Mouse (Mus musculus) G1E (cell line): ENCODE results near the gene Gm10803. TPM values are rescaled to one million over a fixed set of nuclear protein-coding genes. Genes with fewer than 3 reads are reported as not detected.

Experiments
- ATAC-seq: 2 replicates; pipeline ENCODE4 v1.8.0; 2016; ENCODE audit warnings: mild to moderate bottlenecking; ENCODE audit not compliant: insufficient number of reproducible peaks, poor library complexity, low FRiP score, severe bottlenecking; ENCODE audit errors: extremely low read depth
- DNase-seq: peaks from one replicate; pipeline ENCODE4 v3.0.0; 2012; ENCODE audit warnings: low spot score
- H3K27me3 ChIP-seq: 2 replicates; pipeline ENCODE4 v1.6.1; 2012; ENCODE audit warnings: mild to moderate bottlenecking, low read length, inconsistent platforms; ENCODE audit not compliant: insufficient read depth
- H3K36me3 ChIP-seq: replicated peaks from 2 replicates; pipeline ENCODE3; 2012; ENCODE audit warnings: mild to moderate bottlenecking, inconsistent platforms
- H3K4me1 ChIP-seq: 2 replicates; pipeline ENCODE4 v1.6.1; 2012; ENCODE audit warnings: low read depth, low read length, inconsistent platforms, mixed read lengths; ENCODE audit not compliant: insufficient read depth
- H3K4me3 ChIP-seq: 2 replicates; pipeline ENCODE4 v1.5.1; 2012; ENCODE audit warnings: low read depth, mild to moderate bottlenecking, inconsistent platforms, low read length, moderate library complexity, mixed read lengths
- H3K9me3 ChIP-seq: replicated peaks from 2 replicates; pipeline ENCODE4 v1.6.1; 2012; ENCODE audit warnings: inconsistent platforms
- CTCF ChIP-seq: IDR thresholded peaks from 2 replicates; pipeline ENCODE4 v1.5.1; 2012; ENCODE audit warnings: low read depth, low read length, inconsistent platforms, mixed read lengths
- GATA1 ChIP-seq: IDR thresholded peaks from 2 replicates; pipeline ENCODE4 v1.6.1; 2012; ENCODE audit warnings: borderline replicate concordance, low read length, inconsistent platforms, mixed read lengths
- GATA2 ChIP-seq: IDR thresholded peaks from 2 replicates; pipeline ENCODE4 v1.6.1; 2012; ENCODE audit warnings: low read depth, low read length, inconsistent platforms, borderline replicate concordance
- POLR2AphosphoS5 ChIP-seq: IDR thresholded peaks from 2 replicates; pipeline ENCODE4 v1.6.1; 2012; ENCODE audit warnings: low read depth, low read length, inconsistent platforms; ENCODE audit not compliant: insufficient replicate concordance
- TAL1 ChIP-seq: conservative IDR thresholded peaks from 2 replicates; pipeline ENCODE4 v1.6.1; 2012; ENCODE audit warnings: low read depth, low read length, inconsistent platforms, mixed read lengths
- polyA plus RNA-seq: library from polyadenylated mRNA; stranded (reverse); fragments of >175 nt; gene quantifications from 2 replicates; pipeline ENCODE4 v1.2.3, GENCODE M21; 2012
- total RNA-seq, 2 experiments: library from RNA; stranded (forward) in 1 of 2; stranded (reverse) in 1 of 2; fragments of 200-1000 nt in 1 of 2; fragments of >200 nt in 1 of 2; fragmentation: Nextera tagmentation in 1 of 2; gene quantifications; 2 replicates each; pipeline ENCODE4 v1.2.3; 2014 to 2017

Gm10803 gene
- total and polyA plus RNA-seq, 3 experiments = not detected

DNA sequence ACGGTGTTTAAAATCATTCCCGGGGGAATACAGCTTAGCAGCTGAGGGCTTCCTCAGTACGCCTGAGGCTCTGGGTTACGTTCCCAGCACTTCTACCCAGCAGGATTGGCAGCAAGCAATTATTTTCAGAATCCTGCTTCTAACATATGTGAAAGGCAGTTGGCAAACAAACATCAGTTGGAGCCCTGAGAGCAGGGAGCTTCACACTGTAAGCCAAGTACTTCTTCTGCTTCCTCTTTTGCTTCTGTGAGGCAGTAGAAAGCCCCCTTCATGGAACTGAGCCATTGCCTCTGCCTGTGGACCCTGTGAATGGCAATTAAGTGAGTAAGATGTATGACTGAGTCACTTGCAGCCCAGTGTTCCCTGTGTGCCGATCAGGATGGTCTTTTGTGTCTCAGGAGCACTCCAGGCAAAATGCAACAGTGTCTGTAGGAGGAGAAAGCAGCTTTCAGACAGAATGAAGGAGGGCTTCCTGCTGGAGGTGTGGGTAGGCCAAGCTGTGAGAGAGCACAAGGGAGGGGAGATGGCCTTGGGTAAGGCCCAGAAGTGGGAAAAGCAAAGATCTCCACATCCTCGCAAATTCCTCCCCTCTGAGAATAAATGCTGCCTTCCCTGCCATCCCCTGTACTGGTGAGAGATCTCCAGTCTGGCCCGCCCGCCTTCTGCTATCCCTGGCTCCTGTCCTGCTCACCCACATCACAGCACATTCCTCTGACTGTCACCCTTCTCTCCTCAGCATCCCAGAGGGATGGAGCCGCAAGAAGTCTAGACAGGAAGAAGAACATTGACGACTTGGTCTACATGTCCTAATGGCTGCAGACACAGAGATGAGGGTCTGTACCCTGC, 7.5 kb upstream of the Gm10803 start:
- H3K36me3 ChIP-seq = no peaks in the 10 kb centered on the region
- peaks cover 9% of the 10 kb centered on the region; the same call in 1 of the 2 replicates for H3K27me3 ChIP-seq
- H3K4me3 ChIP-seq = no peak overlapping the region
- no peak for ATAC-seq
- DNase-seq = no peak
- TF ChIP-seq GATA1 (no peak), CTCF (no peak), TAL1 (no peak), POLR2AphosphoS5 (no peak), GATA2 (no peak)
- H3K9me3 ChIP-seq = no peaks in the 10 kb centered on the region
- H3K4me1 ChIP-seq = no peaks in the 10 kb centered on the region

DNA sequence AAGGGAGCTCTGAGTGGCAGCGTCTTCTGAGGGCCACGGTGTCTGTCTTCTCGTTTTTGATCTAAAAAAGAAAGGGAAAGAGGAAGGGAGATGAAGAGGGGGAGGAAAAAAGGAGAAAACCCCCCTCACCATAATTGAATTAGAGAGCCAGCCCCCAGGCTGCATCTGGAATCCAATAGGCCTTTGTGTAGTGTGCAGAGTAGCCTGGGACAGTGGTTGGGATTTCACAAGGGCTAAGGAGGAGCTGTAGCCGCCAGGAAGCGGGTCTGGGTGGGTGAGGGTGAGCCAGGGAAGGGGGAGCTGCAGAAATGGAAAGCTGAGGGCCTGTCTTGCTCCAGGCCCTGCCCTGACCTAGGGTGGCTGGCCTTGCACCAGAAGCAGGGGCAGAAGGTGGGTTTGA, 6.5 kb upstream of the Gm10803 start:
- Histone ChIP-seq H3K4me1 (no peaks in the 10 kb centered on the region), H3K27me3 (peaks cover 9% of the 10 kb centered on the region; the same call in 1 of the 2 replicates)
- TF ChIP-seq GATA2 = no peak
- no peak for TF ChIP-seq GATA1
- no peak for TF ChIP-seq CTCF
- TF ChIP-seq POLR2AphosphoS5 = no peak
- no peak for TF ChIP-seq TAL1

DNA sequence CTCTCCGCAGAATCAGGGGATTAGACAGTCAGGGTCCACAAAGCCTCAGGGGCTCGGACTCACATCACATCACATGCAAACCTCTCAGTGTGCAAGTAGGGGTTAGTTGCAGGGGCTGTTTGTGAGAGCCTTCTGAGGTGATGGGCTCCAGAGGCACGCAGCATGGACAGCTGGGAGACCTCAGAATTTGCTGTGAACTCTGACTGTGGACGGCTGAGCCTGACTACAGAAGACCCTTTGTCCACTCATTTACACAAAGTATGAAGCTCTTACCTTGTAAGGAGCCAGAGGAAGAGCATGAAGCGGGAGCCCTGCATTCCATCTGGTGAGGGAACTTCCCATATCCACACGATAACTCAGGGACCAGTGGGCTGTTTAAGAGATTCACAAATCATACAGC, 5.3 kb downstream of the Gm10803 start:
- H3K4me3 ChIP-seq = no peak overlapping the region
- no peaks in the 10 kb centered on the region for H3K9me3 ChIP-seq
- H3K27me3 ChIP-seq = peaks cover 8% of the 10 kb centered on the region
- ATAC-seq (no peak), DNase-seq (no peak)
- TF ChIP-seq POLR2AphosphoS5 (no peak), TAL1 (no peak), GATA2 (no peak), CTCF (no peak), GATA1 (no peak)
- H3K4me1 ChIP-seq = no peaks in the 10 kb centered on the region
- H3K36me3 ChIP-seq = no peaks in the 10 kb centered on the region

More for the DNA sequence above, 6.5 kb upstream of the Gm10803 start:
- DNase-seq = no peak
- Histone ChIP-seq H3K9me3 (no peaks in the 10 kb centered on the region), H3K4me3 (no peak overlapping the region), H3K36me3 (no peaks in the 10 kb centered on the region)
- no peak for ATAC-seq

DNA sequence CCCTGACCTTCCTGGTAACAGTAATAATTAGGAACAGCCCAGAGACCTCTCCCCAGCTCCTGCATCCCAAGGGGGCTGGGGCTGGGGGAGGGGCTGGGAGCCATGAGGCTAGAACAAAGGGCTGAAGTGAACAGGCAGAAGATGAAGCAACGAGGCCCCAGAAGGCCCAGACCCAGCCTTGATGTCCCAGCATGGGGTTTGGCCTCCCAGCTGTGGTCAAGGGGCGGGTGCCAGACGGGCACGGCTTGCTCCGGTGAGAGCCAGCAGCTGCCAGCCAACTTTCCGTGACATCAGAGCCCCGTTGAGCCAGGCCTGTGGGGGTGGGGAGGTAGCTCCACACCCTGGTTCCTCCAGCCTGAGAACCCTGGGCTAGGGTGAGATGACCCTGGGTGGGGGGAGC, 7.3 kb downstream of the Gm10803 start:
- no peak for ATAC-seq
- Histone ChIP-seq H3K4me3 (no peak overlapping the region), H3K9me3 (no peaks in the 10 kb centered on the region), H3K36me3 (no peaks in the 10 kb centered on the region), H3K27me3 (peaks cover 4% of the 10 kb centered on the region; the same call in 1 of the 2 replicates), H3K4me1 (no peaks in the 10 kb centered on the region)
- no peak for DNase-seq
- TF ChIP-seq GATA1 (no peak), TAL1 (no peak), CTCF (no peak), GATA2 (no peak), POLR2AphosphoS5 (no peak)

DNA sequence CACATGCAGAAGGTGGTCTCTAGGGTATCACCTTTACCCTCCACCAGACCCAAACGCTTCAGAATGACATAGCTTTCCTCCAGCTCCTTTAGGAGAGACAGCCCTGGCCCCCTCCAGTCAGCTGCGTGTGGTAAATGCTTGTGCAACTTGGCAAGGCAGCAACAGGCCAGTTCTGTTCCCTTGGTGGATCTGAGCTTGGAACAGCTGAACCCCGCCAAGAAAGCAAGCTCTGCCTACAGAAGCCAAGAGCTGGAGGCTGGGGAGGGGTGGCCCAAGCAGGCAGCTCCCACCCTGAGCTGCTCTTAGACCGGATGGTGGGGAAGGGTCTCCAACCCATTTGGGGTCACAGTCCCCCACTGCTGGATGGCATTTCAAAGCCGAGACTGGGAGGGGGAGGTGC, 12.2 kb downstream of the Gm10803 start:
- no peak for DNase-seq
- H3K27me3 ChIP-seq = peaks cover 2% of the 10 kb centered on the region; the same call in 1 of the 2 replicates

DNA sequence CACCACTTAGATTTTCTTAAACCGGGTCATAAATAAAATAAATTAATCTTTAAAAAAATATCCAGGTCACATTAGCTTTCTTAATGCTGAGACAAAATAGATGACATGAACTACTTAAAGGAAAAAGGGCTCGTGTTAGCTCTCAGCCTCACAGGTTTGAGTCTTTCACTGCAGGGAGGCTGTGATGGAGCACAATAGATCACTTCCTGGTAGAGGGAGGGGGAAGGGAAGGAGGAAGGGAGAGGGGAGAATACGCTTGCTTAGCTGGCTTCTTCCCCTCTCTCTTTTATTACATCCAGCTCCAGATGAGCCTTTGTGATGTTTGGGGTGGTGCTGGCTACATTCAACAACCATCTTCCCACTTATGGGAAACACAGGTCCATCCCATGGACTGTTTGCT, 20.9 kb downstream of the Gm10803 start:
- Histone ChIP-seq H3K4me3 (no peak overlapping the region), H3K4me1 (no peaks in the 10 kb centered on the region), H3K9me3 (no peaks in the 10 kb centered on the region), H3K36me3 (no peaks in the 10 kb centered on the region), H3K27me3 (peaks cover 7% of the 10 kb centered on the region)
- no peak for ATAC-seq
- no peak for TF ChIP-seq POLR2AphosphoS5
- no peak for TF ChIP-seq GATA1
- no peak for TF ChIP-seq CTCF
- TF ChIP-seq TAL1 = no peak
- no peak for TF ChIP-seq GATA2
- no peak for DNase-seq

More for the DNA sequence above, 12.2 kb downstream of the Gm10803 start:
- TF ChIP-seq POLR2AphosphoS5 (no peak), GATA1 (no peak), GATA2 (no peak), TAL1 (no peak), CTCF (no peak)
- Histone ChIP-seq H3K4me1 (no peaks in the 10 kb centered on the region), H3K36me3 (no peaks in the 10 kb centered on the region), H3K9me3 (no peaks in the 10 kb centered on the region), H3K4me3 (no peak overlapping the region)
- no peak for ATAC-seq
